Mouse (Mus musculus) forebrain, embryonic 13.5 days (tissue): ENCODE data around the gene 1700016H13Rik. TPM values are rescaled to one million over a fixed set of nuclear protein-coding genes. Genes with fewer than 3 reads are reported as not detected.

Experiments used
- ATAC-seq: fragments of 200-750 bp; cut with Nextera tagmentation; 2 replicates; pipeline ENCODE4 v1.8.0; 2017
- H3K27ac ChIP-seq: fragments of 300-500 bp; sonication (generic); 2 replicates; pipeline ENCODE4 v1.5.1; 2015; ENCODE audit warnings: inconsistent platforms, mild to moderate bottlenecking, moderate library complexity
- H3K27me3 ChIP-seq: fragments of 300-500 bp; sonication (generic); 2 replicates; pipeline ENCODE4 v1.6.1; 2015; ENCODE audit warnings: mild to moderate bottlenecking, inconsistent platforms
- H3K36me3 ChIP-seq: fragments of 300-500 bp; sonication (generic); 2 replicates; pipeline ENCODE4 v1.6.1; 2015; ENCODE audit warnings: mild to moderate bottlenecking, inconsistent platforms; ENCODE audit not compliant: poor library complexity, severe bottlenecking
- H3K4me1 ChIP-seq: fragments of 300-500 bp; sonication (generic); 2 replicates; pipeline ENCODE4 v1.6.1; 2015; ENCODE audit warnings: inconsistent platforms
- H3K4me2 ChIP-seq: fragments of 300-500 bp; sonication (generic); 2 replicates; pipeline ENCODE4 v1.6.1; 2015; ENCODE audit warnings: inconsistent platforms, mild to moderate bottlenecking, moderate library complexity
- H3K4me3 ChIP-seq: fragments of 300-500 bp; sonication (generic); 2 replicates; pipeline ENCODE4 v1.5.1; 2015; ENCODE audit warnings: mild to moderate bottlenecking, inconsistent platforms
- H3K9ac ChIP-seq: fragments of 300-500 bp; sonication (generic); 2 replicates; pipeline ENCODE4 v1.6.1; 2015; ENCODE audit warnings: mild to moderate bottlenecking, inconsistent platforms
- H3K9me3 ChIP-seq: fragments of 300-500 bp; sonication (generic); replicated peaks from 2 replicates; pipeline ENCODE4 v1.6.1; 2016; ENCODE audit warnings: inconsistent platforms
- WGBS: fragments of 180-500 bp; shearing (Covaris S2); methylation state at CpG from one replicate; pipeline ENCODE4 v1.1.7; 2015; 5-methylcytosine and 5-hydroxymethylcytosine counted together
- polyA plus RNA-seq: library from polyadenylated mRNA; unstranded; fragments of >200 nt; fragmentation: Nextera tagmentation; extraction: Ambion mirVana; gene quantifications from 2 replicates; pipeline ENCODE4 v1.2.1, GENCODE M21; 2015

1700016H13Rik gene
- polyA plus RNA-seq, 1 experiment from 2014 or later, result 0.27 TPM

GRCm38 (mm10) chr5:103624831-103625230 lies 31.0 kb downstream of the 1700016H13Rik start:
- no peak for ATAC-seq
- H3K4me3 ChIP-seq, result no peak overlapping the region
- no peaks in the 10 kb centered on the region for H3K27me3 ChIP-seq
- no peaks in the 10 kb centered on the region for H3K9me3 ChIP-seq
- H3K4me1 ChIP-seq, result peaks cover 14% of the 10 kb centered on the region
- H3K9ac ChIP-seq, result no peak overlapping the region
- H3K27ac ChIP-seq, result no peak overlapping the region
- 95% methylated on average over 5 of the region's 5 CpGs for WGBS
- no peak overlapping the region for H3K4me2 ChIP-seq
- H3K36me3 ChIP-seq, result no peaks in the 10 kb centered on the region

GRCm38 (mm10) chr5:103622321-103622720 lies 33.5 kb downstream of the 1700016H13Rik start:
- Histone ChIP-seq H3K4me3 (no peak overlapping the region), H3K27me3 (no peaks in the 10 kb centered on the region), H3K4me2 (no peak overlapping the region), H3K9me3 (no peaks in the 10 kb centered on the region), H3K4me1 (peaks cover 5% of the 10 kb centered on the region; the same call in 1 of the 2 replicates), H3K9ac (no peak overlapping the region), H3K27ac (no peak overlapping the region), H3K36me3 (no peaks in the 10 kb centered on the region)
- WGBS, result 78% methylated on average over 5 of the region's 5 CpGs
- no peak for ATAC-seq

DNA sequence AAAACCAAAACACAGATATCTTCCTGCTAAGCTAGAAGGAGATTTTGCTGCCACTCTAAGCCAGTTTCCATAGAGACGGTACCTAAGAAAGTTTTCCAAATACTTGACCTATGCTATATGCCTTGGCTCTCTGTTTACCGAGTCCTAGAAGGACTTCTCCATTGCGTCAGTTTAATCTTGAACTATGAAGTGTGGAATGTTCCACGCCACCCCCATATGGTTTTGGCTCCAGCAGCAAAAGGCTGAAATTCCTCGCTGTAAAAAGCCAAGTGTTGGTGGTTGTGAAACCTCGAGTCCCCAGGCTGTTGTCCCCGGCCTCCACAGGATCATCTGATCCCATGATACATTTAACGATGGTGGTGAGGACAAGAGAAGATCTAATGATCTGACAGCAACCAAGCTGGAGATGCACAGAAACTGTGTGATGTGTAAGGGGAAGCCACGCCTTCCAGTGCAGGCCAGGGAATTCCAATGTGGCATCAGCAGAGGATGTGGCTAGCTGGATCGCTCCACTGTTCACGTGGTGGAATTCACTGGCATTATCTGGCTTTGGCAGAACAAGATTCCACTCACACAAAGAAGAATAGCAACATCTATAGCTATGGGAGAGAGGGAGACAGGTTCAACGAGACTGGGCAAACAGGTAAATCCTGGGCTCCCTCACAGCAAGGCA lies 35.4 kb downstream of the 1700016H13Rik start:
- Histone ChIP-seq H3K9ac (no peak overlapping the region), H3K4me2 (no peak overlapping the region), H3K9me3 (no peaks in the 10 kb centered on the region), H3K4me3 (no peak overlapping the region), H3K36me3 (no peaks in the 10 kb centered on the region), H3K4me1 (peaks cover 5% of the 10 kb centered on the region; the same call in 1 of the 2 replicates), H3K27ac (no peak overlapping the region), H3K27me3 (no peaks in the 10 kb centered on the region)
- ATAC-seq, result no peak
- whole genome bisulfite sequencing, result 80% methylated on average over 12 of the region's 12 CpGs

DNA sequence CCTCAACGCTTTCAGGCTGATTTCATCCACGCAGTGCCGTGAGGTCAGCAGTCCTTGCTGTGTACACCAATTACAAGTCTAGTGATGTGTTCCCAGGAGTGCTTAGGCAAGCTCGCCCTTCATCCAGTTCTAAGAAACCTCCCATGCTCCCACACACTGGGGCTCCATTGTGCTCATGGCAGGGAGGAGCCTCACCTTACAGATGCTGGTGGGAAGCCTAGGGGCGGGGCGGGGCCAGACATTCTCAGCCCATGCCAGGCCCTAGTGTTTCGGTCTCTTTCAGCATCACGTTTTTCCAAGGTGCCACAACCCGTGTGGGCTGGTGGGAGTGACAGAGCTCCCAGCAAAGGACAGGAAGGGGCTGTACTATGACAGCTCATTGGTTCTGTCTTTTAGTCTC lies 38.6 kb downstream of the 1700016H13Rik start:
- no peaks in the 10 kb centered on the region for H3K9me3 ChIP-seq
- no peak overlapping the region for H3K4me3 ChIP-seq
- no peak overlapping the region for H3K4me2 ChIP-seq
- no peak for ATAC-seq
- no peak overlapping the region for H3K27ac ChIP-seq
- 55% methylated on average over 9 of the region's 9 CpGs for WGBS
- H3K9ac ChIP-seq, result no peak overlapping the region
- no peaks in the 10 kb centered on the region for H3K36me3 ChIP-seq
- no peaks in the 10 kb centered on the region for H3K4me1 ChIP-seq
- H3K27me3 ChIP-seq, result no peaks in the 10 kb centered on the region

DNA sequence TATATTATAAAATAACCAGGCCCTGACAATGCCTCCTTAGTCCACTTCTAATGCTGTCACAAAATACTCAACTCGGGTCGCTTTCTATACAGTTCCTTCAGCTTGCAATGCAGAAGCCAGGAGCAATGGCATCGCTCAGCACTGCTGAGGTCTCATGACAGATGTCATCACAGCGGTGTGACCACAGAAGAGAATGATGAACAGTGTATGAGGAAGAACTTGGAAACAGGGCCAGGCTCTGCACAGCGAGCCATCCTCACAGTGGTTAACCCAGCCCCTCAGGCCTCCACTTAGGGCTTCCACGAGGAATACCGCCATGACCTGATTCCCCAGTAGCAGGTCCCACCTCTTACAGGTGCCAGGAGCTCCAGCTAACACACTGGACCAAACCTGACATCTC lies 41.5 kb downstream of the 1700016H13Rik start:
- WGBS, result 92% methylated on average over 7 of the region's 7 CpGs
- no peak overlapping the region for H3K27ac ChIP-seq
- no peaks in the 10 kb centered on the region for H3K36me3 ChIP-seq
- H3K9me3 ChIP-seq, result no peaks in the 10 kb centered on the region
- no peak overlapping the region for H3K4me3 ChIP-seq
- no peaks in the 10 kb centered on the region for H3K27me3 ChIP-seq
- H3K9ac ChIP-seq, result no peak overlapping the region
- no peaks in the 10 kb centered on the region for H3K4me1 ChIP-seq
- no peak overlapping the region for H3K4me2 ChIP-seq
- ATAC-seq, result no peak

DNA sequence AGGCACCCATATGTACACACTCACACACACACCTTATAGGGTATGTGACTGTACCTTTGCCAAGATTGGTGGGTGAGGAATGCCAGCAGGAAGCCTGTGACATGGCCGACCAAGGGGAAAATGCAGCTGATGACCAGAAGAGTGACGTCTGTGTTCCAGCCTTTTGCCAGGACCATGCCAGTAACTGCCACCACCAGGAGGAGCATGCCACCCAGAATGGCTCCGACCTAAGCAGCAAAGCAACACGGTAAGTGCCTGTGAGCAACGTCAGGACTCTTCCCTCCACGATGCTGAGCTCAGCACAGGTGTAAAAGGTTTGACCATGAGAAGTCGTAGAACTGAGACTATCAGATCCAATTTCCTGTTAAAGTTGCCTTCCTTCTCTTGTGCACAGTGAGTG lies 43.5 kb downstream of the 1700016H13Rik start:
- Histone ChIP-seq H3K9ac (no peak overlapping the region), H3K4me2 (no peak overlapping the region), H3K4me1 (no peaks in the 10 kb centered on the region), H3K36me3 (no peaks in the 10 kb centered on the region), H3K4me3 (no peak overlapping the region), H3K9me3 (no peaks in the 10 kb centered on the region), H3K27me3 (no peaks in the 10 kb centered on the region), H3K27ac (no peak overlapping the region)
- 89% methylated on average over 7 of the region's 7 CpGs for WGBS
- no peak for ATAC-seq

DNA sequence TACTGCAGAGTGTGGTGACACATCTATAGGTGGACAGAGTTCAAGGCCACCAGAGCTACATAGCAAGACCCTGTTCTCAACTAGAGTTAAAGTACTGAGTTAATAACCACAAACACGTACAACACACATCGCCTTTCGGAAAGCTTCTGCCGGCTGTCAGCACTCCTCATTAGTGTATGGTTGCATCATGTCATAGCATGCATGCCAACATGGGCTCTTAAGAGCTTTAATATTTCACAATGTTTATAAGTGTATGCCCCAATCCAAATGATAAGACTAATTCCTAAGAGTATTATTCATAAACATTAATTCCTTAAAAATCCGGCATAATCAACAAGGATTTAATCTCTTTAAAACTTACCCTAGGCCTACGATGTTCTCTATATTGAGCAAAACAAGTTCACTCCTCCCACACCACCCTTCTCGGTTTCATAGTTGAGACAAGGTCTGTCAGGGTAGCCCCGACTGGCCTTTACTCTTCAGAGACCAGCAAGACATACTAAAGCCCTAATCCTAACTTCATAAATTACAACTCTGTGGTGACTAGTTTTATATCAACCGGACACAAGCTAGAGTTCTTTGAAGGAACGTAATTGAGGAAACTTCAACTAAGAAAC lies 44.8 kb downstream of the 1700016H13Rik start:
- no peak overlapping the region for H3K4me3 ChIP-seq
- no peak for ATAC-seq
- WGBS, result 91% methylated on average over 10 of the region's 10 CpGs
- H3K27ac ChIP-seq, result no peak overlapping the region
- no peaks in the 10 kb centered on the region for H3K36me3 ChIP-seq
- no peaks in the 10 kb centered on the region for H3K27me3 ChIP-seq
- no peak overlapping the region for H3K4me2 ChIP-seq
- no peaks in the 10 kb centered on the region for H3K4me1 ChIP-seq
- H3K9me3 ChIP-seq, result no peaks in the 10 kb centered on the region
- H3K9ac ChIP-seq, result no peak overlapping the region

- WGBS, result 79% methylated on average over 5 of the region's 5 CpGs
- Histone ChIP-seq H3K4me2 (no peak overlapping the region), H3K4me1 (no peaks in the 10 kb centered on the region), H3K27me3 (no peaks in the 10 kb centered on the region), H3K27ac (no peak overlapping the region), H3K36me3 (no peaks in the 10 kb centered on the region), H3K4me3 (no peak overlapping the region), H3K9ac (no peak overlapping the region), H3K9me3 (no peaks in the 10 kb centered on the region)
- no peak for ATAC-seq
Observed at GRCm38 (mm10) chr5:103610148-103610547, 45.7 kb downstream of the 1700016H13Rik start.

GRCm38 (mm10) chr5:103605707-103606106 lies 50.1 kb downstream of the 1700016H13Rik start:
- no peaks in the 10 kb centered on the region for H3K27me3 ChIP-seq
- 87% methylated on average over 7 of the region's 7 CpGs for whole genome bisulfite sequencing
- H3K36me3 ChIP-seq, result no peaks in the 10 kb centered on the region

DNA sequence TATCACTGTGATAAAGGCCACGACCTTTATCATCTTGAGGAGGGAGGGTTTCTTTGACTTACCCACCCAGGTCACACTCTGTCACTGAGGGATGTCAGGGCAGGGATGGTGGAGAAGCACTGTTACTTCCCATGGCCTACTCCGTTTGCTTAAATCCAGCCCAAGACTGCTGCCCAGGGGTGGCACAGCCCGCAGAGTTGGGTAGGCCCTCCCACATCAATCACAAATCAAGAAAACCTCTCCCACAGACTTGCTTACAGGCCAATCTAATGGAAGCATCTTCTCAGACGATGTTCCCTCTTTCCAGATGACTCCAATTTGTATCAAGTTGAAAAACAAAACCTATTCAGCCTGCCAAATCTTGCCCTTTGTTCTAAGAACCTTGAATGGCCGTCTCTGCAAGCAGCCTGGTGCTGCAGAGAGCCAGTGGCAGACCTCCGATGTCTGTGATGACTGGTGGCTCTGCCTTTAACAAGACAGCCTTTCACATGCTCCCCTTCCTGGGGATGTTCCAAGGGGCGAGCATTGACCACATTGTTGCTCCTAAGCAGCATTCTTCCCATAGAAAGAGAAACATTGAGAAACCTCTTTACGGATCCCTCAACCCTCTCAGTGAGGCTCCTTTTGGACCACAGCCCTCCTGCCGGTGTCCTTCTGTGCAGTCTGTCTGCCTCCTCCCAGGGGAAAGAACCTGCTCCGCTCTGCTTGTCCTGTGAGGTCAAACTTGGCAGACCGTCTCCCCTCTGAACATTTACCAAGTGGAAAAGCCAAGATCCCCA lies 52.5 kb downstream of the 1700016H13Rik start:
- Histone ChIP-seq H3K4me3 (no peak overlapping the region), H3K4me1 (peaks cover 8% of the 10 kb centered on the region), H3K9ac (no peak overlapping the region), H3K36me3 (no peaks in the 10 kb centered on the region), H3K27ac (no peak overlapping the region), H3K4me2 (no peak overlapping the region), H3K27me3 (no peaks in the 10 kb centered on the region), H3K9me3 (no peaks in the 10 kb centered on the region)
- ATAC-seq, result no peak
- 27% methylated on average over 11 of the region's 11 CpGs for WGBS

More at GRCm38 (mm10) chr5:103605707-103606106, 50.1 kb downstream of the 1700016H13Rik start:
- Histone ChIP-seq H3K9me3 (no peaks in the 10 kb centered on the region), H3K4me2 (no peak overlapping the region), H3K4me1 (peaks cover 8% of the 10 kb centered on the region), H3K9ac (no peak overlapping the region), H3K4me3 (no peak overlapping the region), H3K27ac (no peak overlapping the region)
- no peak for ATAC-seq

DNA sequence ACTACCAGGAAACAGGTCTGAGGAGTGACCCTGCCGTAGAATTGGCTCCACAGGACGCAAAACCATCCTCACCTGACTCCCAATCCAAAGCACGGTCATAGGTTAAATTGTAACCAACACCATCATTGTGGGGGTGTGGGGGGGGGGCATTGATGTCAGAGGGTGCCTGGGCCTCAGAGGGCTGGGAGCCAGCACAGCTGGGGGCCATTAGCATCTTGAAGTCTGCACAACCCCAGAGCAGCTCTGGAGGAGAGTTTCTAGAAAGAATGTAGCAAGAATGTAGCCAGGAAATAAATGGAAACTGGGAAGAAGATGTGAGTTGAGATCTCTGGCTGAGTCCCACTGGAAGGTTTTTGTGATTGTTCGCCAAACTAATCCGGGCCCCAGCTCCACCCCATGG lies 56.9 kb downstream of the 1700016H13Rik start:
- Histone ChIP-seq H3K36me3 (no peaks in the 10 kb centered on the region), H3K4me1 (peaks cover 23% of the 10 kb centered on the region), H3K4me3 (no peak overlapping the region), H3K27me3 (no peaks in the 10 kb centered on the region), H3K9me3 (no peaks in the 10 kb centered on the region), H3K27ac (no peak overlapping the region), H3K9ac (no peak overlapping the region), H3K4me2 (no peak overlapping the region)
- no peak for ATAC-seq
- 87% methylated on average over 5 of the region's 5 CpGs for WGBS

GRCm38 (mm10) chr5:103598264-103598663 lies 57.5 kb downstream of the 1700016H13Rik start:
- H3K9me3 ChIP-seq, result no peaks in the 10 kb centered on the region
- no peaks in the 10 kb centered on the region for H3K36me3 ChIP-seq
- WGBS, result 90% methylated on average over 9 of the region's 9 CpGs
- H3K4me1 ChIP-seq, result peaks cover 18% of the 10 kb centered on the region
- H3K4me2 ChIP-seq, result no peak overlapping the region
- no peak overlapping the region for H3K27ac ChIP-seq
- ATAC-seq, result no peak
- no peak overlapping the region for H3K9ac ChIP-seq
- H3K4me3 ChIP-seq, result no peak overlapping the region
- no peaks in the 10 kb centered on the region for H3K27me3 ChIP-seq
